In genomic region chr16:35540333-35541116, GRCm38 (mm10) we compare ENCODE assay signal across 8 mouse cellular contexts. TPM values are rescaled to one million over a fixed set of nuclear protein-coding genes. Genes with fewer than 3 reads are reported as not detected.
DNase-seq lines count a peak whose midpoint lies in the region; ATAC-seq and TF ChIP-seq lines count a peak whose summit lies in the region.

No protein-coding gene starts in this region.

- no peak overlapping the region for H3K27ac ChIP-seq in cortical plate, adult 2 months (ENCODE audit: insufficient read depth, low read length)
- H3K27ac ChIP-seq in heart, embryonic 10.5 days, result no peak overlapping the region; the same call in 1 of the 2 replicates
- H3K27ac ChIP-seq in limb, embryonic 15.5 days, result no peak overlapping the region
- no peak overlapping the region for H3K27ac ChIP-seq in neural tube, embryonic 12.5 days

- peak; percentile 56 for TF ChIP-seq CTCF in cortical plate, adult 2 months (IDR thresholded peaks at IDR 0.05; ENCODE audit: extremely low read depth, insufficient read depth, low read length)

- H3K4me1 ChIP-seq in cortical plate, adult 2 months (ENCODE audit: control insufficient read depth, insufficient read depth, low read length), result peaks cover 2% of the 10 kb centered on the region
- peaks cover 29% of the 10 kb centered on the region for H3K4me1 ChIP-seq in heart, embryonic 10.5 days
- H3K4me1 ChIP-seq in limb, embryonic 15.5 days, result peaks cover 30% of the 10 kb centered on the region
- H3K4me1 ChIP-seq in neural tube, embryonic 12.5 days, result peaks cover 21% of the 10 kb centered on the region; the same call in 1 of the 2 replicates

- peak; percentile 47 for DNase-seq in adrenal gland, postnatal 14 days
- no peak for DNase-seq in adrenal gland, postnatal 4 days (ENCODE audit: low spot score in 2 of 2)
- no peak for DNase-seq in heart, embryonic 10.5 days (ENCODE audit: low spot score)
- peak; percentile 72 for DNase-seq in kidney, adult 9 months
- DNase-seq in c-Kit-positive CD71-positive TER-119-positive erythroid progenitor cells, embryonic 14.5 days (ENCODE audit: low spot score), result no peak

- no peak for TF ChIP-seq POLR2A in cortical plate, adult 2 months (IDR thresholded peaks at IDR 0.05; ENCODE audit: extremely low read depth, insufficient read depth, low read length)

- no peaks in the 10 kb centered on the region for H3K36me3 ChIP-seq in heart, embryonic 10.5 days
- H3K36me3 ChIP-seq in limb, embryonic 15.5 days, result no peaks in the 10 kb centered on the region
- H3K36me3 ChIP-seq in neural tube, embryonic 12.5 days, result no peaks in the 10 kb centered on the region

- WGBS in heart, embryonic 10.5 days, result 2% methylated on average over 22 of the region's 23 CpGs
- WGBS in limb, embryonic 15.5 days, result under 1% methylated on average over 23 of the region's 23 CpGs
- WGBS in neural tube, embryonic 12.5 days, result under 1% methylated on average over 23 of the region's 23 CpGs

- no peak; the same call in 1 of the 2 replicates for ATAC-seq in limb, embryonic 15.5 days (ENCODE audit: insufficient number of reproducible peaks, low FRiP score, low TSS enrichment, low read depth)
- peak; percentile 12; the same call in 1 of the 2 replicates for ATAC-seq in neural tube, embryonic 12.5 days (ENCODE audit: low FRiP score, low read depth)

- H3K4me2 ChIP-seq in limb, embryonic 15.5 days, result peak overlapping the region; percentile 99
- peak overlapping the region; percentile 82 for H3K4me2 ChIP-seq in neural tube, embryonic 12.5 days (replicated peaks)

- H3K4me3 ChIP-seq in cortical plate, adult 2 months (ENCODE audit: insufficient read depth, low read length), result peak overlapping the region; percentile 21
- peak overlapping the region; percentile 70 for H3K4me3 ChIP-seq in heart, embryonic 10.5 days
- peak overlapping the region; percentile 57 for H3K4me3 ChIP-seq in limb, embryonic 15.5 days
- H3K4me3 ChIP-seq in neural tube, embryonic 12.5 days, result peak overlapping the region; percentile 79

- H3K9ac ChIP-seq in limb, embryonic 15.5 days, result peak overlapping the region; percentile 39; the same call in 1 of the 2 replicates
- peak overlapping the region; percentile 87; the same call in 1 of the 2 replicates for H3K9ac ChIP-seq in neural tube, embryonic 12.5 days

- H3K9me3 ChIP-seq in heart, embryonic 10.5 days, result no peaks in the 10 kb centered on the region
- no peaks in the 10 kb centered on the region for H3K9me3 ChIP-seq in limb, embryonic 15.5 days
- no peaks in the 10 kb centered on the region for H3K9me3 ChIP-seq in neural tube, embryonic 12.5 days

- peaks cover 89% of the 10 kb centered on the region for H3K27me3 ChIP-seq in heart, embryonic 10.5 days (ENCODE audit: insufficient read depth, poor library complexity, severe bottlenecking)
- peaks cover 80% of the 10 kb centered on the region for H3K27me3 ChIP-seq in limb, embryonic 15.5 days
- H3K27me3 ChIP-seq in neural tube, embryonic 12.5 days (replicated peaks), result 0 out of 2 replicates have a peak, but pooled peaks cover 6% of the 10 kb centered on the region

RNA-seq across cellular contexts. Expression of gene Sema5b, which starts 0.4 kb away (rescaled TPM):
- total RNA-seq in adrenal gland, postnatal 14 days (2021), result 3.9 and 4.3 TPM in 2 replicates
- 10 to 100 TPM; 11.1 to 11.7 TPM for total RNA-seq in adrenal gland, postnatal 4 days (2021)
- polyA plus RNA-seq in cortical plate, adult 2 months (2012; rRNA removed), result 18.4 and 19.0 TPM in 2 replicates
- 1.5 and 2.2 TPM in 2 replicates for polyA plus RNA-seq in heart, embryonic 10.5 days (2016; fragmentation: Nextera tagmentation; extraction: Ambion mirVana)
- 4.5 and 5.0 TPM in 2 replicates for polyA plus RNA-seq in limb, embryonic 15.5 days (2015; fragmentation: Nextera tagmentation; extraction: Ambion mirVana)
- polyA plus RNA-seq in neural tube, embryonic 12.5 days (2016; fragmentation: Nextera tagmentation; extraction: Ambion mirVana), result 43.2 and 46.1 TPM in 2 replicates

RNA-seq across cellular contexts. Expression of gene Pdia5, which starts 49.9 kb away (rescaled TPM):
- total RNA-seq in adrenal gland, postnatal 14 days (2021), result 18.5 and 23.4 TPM in 2 replicates
- total RNA-seq in adrenal gland, postnatal 4 days (2021), result 10 to 100 TPM; 23.0 to 27.5 TPM
- polyA plus RNA-seq in cortical plate, adult 2 months (2012; rRNA removed), result 7.8 and 8.0 TPM in 2 replicates
- 33.7 and 49.0 TPM in 2 replicates for polyA plus RNA-seq in heart, embryonic 10.5 days (2016; fragmentation: Nextera tagmentation; extraction: Ambion mirVana)
- 56.5 and 57.2 TPM in 2 replicates for polyA plus RNA-seq in limb, embryonic 15.5 days (2015; fragmentation: Nextera tagmentation; extraction: Ambion mirVana)
- 21.9 and 24.0 TPM in 2 replicates for polyA plus RNA-seq in neural tube, embryonic 12.5 days (2016; fragmentation: Nextera tagmentation; extraction: Ambion mirVana)

Comparison
In these comparisons a context has a peak if more than half of its experiments do, and no peak if none do; other contexts are left out.
1. DNase-seq: peak in adrenal gland, postnatal 14 days (single experiment) and kidney, adult 9 months (single experiment); none in adrenal gland, postnatal 4 days (0 of 2), heart, embryonic 10.5 days (single experiment) and c-Kit-positive CD71-positive TER-119-positive erythroid progenitor cells, embryonic 14.5 days (single experiment).
2. H3K4me3 ChIP-seq: peak in every context shown above with its lines; median percentile 79 in neural tube, embryonic 12.5 days; 70 in heart, embryonic 10.5 days; 57 in limb, embryonic 15.5 days; 21 in cortical plate, adult 2 months.